Mouse (Mus musculus): ENCODE measurements around the gene Gm12253. TPM values are rescaled to one million over a fixed set of nuclear protein-coding genes. Genes with fewer than 3 reads are reported as not detected.

Gm12253 gene
- not detected in 2 replicates for total RNA-seq (2012; rRNA removed)
- polyA plus RNA-seq (2012; ENCODE audit: insufficient read depth in 1 of 2, insufficient read length in 2 of 2, low read depth in 1 of 2, low replicate concordance in 2 of 2, missing spikeins in 1 of 2) = 100 to 1,000 TPM in 1 of 2 experiments, not detected in 1; 109 TPM

DNA sequence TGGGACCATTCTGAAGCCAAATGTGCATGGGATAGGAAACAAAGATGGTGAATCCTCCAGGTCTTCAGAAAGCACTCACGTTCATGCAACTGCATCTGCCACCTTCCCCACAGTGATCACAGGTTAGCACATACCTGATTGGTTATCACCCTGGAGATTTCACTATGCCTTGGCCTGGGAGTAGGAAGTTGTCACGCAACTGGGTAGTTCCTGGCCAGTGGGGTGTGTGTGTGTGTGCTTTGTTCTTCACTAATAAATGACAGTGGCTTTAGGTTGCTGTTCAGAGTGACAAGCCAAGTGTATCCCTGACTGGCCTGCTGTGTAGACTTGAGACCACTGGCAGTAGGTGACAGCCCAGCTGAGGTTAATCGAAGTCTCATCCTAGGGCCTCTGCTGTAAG, at the start of gene Gm12253:
Gm12253 (plus strand) TSS at position 301 of the 400 bp plus-strand sequence.
- Histone ChIP-seq H3K4me3 (ENCODE audit: control insufficient read depth in 1 of 2, insufficient read depth in 1 of 2, low read depth in 2 of 2, low read length in 2 of 2) (no peak within 1 kb of the TSS), H3K79me2 (ENCODE audit: control insufficient read depth, insufficient read depth, low read length, poor library complexity) (no peaks in the 10 kb centered on the region), H3K36me3 (ENCODE audit: control insufficient read depth in 1 of 2, insufficient read depth in 2 of 2, low read length in 2 of 2) (no peaks in the 10 kb centered on the region), H3K9me3 (replicated peaks; ENCODE audit: insufficient read depth, low read length) (no peaks in the 10 kb centered on the region), H3K27me3 (ENCODE audit: control insufficient read depth in 1 of 2, insufficient read depth in 2 of 2, low read length in 2 of 2) (peaks cover 21 to 30% of the 10 kb centered on the region in 2 experiments), H3K9ac (ENCODE audit: control insufficient read depth, low read depth, low read length, poor library complexity, severe bottlenecking) (no peak within 1 kb of the TSS), H3K27ac (ENCODE audit: control insufficient read depth, low read depth, low read length) (no peak within 1 kb of the TSS), H3K4me1 (ENCODE audit: control insufficient read depth in 1 of 2, insufficient read depth in 2 of 2, low read length in 2 of 2) (no peaks in the 10 kb centered on the region)
- DNase-seq (ENCODE audit: low read depth, low spot score) = no peak
- no peak for TF ChIP-seq MYC (IDR thresholded peaks at IDR 0.05; ENCODE audit: low read depth, low read length)
- TF ChIP-seq POLR2AphosphoS2 (IDR thresholded peaks at IDR 0.05; ENCODE audit: low read length) = no peak
- no peak for TF ChIP-seq SIN3A (IDR thresholded peaks at IDR 0.05; ENCODE audit: low read length)
- TF ChIP-seq NELFE (IDR thresholded peaks at IDR 0.05; ENCODE audit: low read depth, low read length) = no peak
- no peak for TF ChIP-seq EP300 (IDR thresholded peaks at IDR 0.05; ENCODE audit: low read depth in 1 of 2, low read length in 2 of 2)
- TF ChIP-seq GATA1 (IDR thresholded peaks at IDR 0.05; ENCODE audit: low read depth, low read length) = no peak
- TF ChIP-seq ZKSCAN1 (IDR thresholded peaks at IDR 0.05; ENCODE audit: low read depth, low read length) = no peak
- no peak for TF ChIP-seq USF2 (IDR thresholded peaks at IDR 0.05; ENCODE audit: borderline replicate concordance in 1 of 2, insufficient read depth in 1 of 2, low read depth in 1 of 2, low read length in 2 of 2)
- TF ChIP-seq TCF12 (IDR thresholded peaks at IDR 0.05; ENCODE audit: low read depth, low read length) = no peak
- TF ChIP-seq ZC3H11A (IDR thresholded peaks at IDR 0.05; ENCODE audit: low read depth, low read length) = no peak
- TF ChIP-seq KAT2A (conservative IDR thresholded peaks at IDR 0.05; ENCODE audit: low read depth, low read length) = no peak
- TF ChIP-seq TAL1 (IDR thresholded peaks at IDR 0.05; ENCODE audit: low read length) = no peak
- no peak for TF ChIP-seq RCOR1 (IDR thresholded peaks at IDR 0.05; ENCODE audit: low read depth, low read length)
- no peak for TF ChIP-seq HCFC1 (IDR thresholded peaks at IDR 0.05; ENCODE audit: low read depth, low read length)
- TF ChIP-seq BHLHE40 (IDR thresholded peaks at IDR 0.05; ENCODE audit: borderline replicate concordance, low read depth, low read length) = no peak

DNA sequence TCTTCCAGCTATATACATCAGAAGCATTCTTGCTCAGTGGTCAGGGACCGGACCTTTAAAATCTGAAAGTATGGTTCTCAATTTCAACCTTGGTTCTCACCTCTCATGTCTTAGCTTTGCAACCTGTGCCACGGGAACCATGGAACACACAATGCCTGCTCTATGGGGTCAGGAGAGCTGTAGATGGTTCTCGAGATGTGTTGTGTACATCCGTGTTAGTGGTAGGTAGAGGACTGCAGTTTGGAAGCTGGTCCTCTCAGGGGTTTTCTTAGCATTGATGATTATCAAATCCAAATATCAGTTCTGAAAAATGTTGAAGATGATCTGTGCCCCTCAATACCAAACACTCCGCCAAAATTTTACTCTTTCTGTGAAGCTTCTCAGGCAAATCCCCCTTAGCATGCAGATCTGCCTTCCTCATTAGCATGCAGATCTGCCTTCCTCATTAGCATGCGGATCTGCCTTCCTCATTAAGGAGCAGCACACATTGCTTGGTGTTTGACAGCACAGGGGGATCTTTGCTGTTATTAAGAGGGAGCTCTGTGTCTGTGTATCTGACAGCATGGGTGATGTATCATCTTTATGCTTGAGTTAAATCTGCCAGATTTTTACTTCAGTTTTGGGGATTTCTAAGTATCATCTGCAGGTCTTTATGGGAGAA, 32.2 kb upstream of the Gm12253 start:
- TF ChIP-seq ELF1 (IDR thresholded peaks at IDR 0.05; ENCODE audit: low read depth, low read length) (no peak), ZMIZ1 (IDR thresholded peaks at IDR 0.05; ENCODE audit: low read depth, low read length) (no peak), POLR2AphosphoS5 (IDR thresholded peaks at IDR 0.05; ENCODE audit: borderline replicate concordance, low read depth, low read length) (no peak), USF2 (IDR thresholded peaks at IDR 0.05; ENCODE audit: borderline replicate concordance in 1 of 2, insufficient read depth in 1 of 2, low read depth in 1 of 2, low read length in 2 of 2) (no peak), POLR2AphosphoS2 (IDR thresholded peaks at IDR 0.05; ENCODE audit: low read length) (no peak), RCOR1 (IDR thresholded peaks at IDR 0.05; ENCODE audit: low read depth, low read length) (no peak), GABPA (IDR thresholded peaks at IDR 0.05; ENCODE audit: low read depth, low read length) (no peak), CHD1 (IDR thresholded peaks at IDR 0.05; ENCODE audit: low read depth, low read length) (no peak), SIN3A (IDR thresholded peaks at IDR 0.05; ENCODE audit: low read length) (no peak), MYC (IDR thresholded peaks at IDR 0.05; ENCODE audit: low read depth, low read length) (no peak), CHD2 (IDR thresholded peaks at IDR 0.05; ENCODE audit: low read length) (no peak), ETS1 (IDR thresholded peaks at IDR 0.05; ENCODE audit: low read depth, low read length) (no peak)
- no peaks in the 10 kb centered on the region for H3K36me3 ChIP-seq (ENCODE audit: control insufficient read depth in 1 of 2, insufficient read depth in 2 of 2, low read length in 2 of 2)
- DNase-seq (ENCODE audit: low read depth, low spot score) = no peak
- H3K27ac ChIP-seq (ENCODE audit: control insufficient read depth, low read depth, low read length) = no peak overlapping the region
- H3K79me2 ChIP-seq (ENCODE audit: control insufficient read depth, insufficient read depth, low read length, poor library complexity) = no peaks in the 10 kb centered on the region
- H3K9ac ChIP-seq (ENCODE audit: control insufficient read depth, low read depth, low read length, poor library complexity, severe bottlenecking) = no peak overlapping the region
- no peaks in the 10 kb centered on the region for H3K4me1 ChIP-seq (ENCODE audit: control insufficient read depth in 1 of 2, insufficient read depth in 2 of 2, low read length in 2 of 2)
- H3K4me3 ChIP-seq (ENCODE audit: control insufficient read depth in 1 of 2, insufficient read depth in 1 of 2, low read depth in 2 of 2, low read length in 2 of 2) = no peak overlapping the region
- H3K27me3 ChIP-seq (ENCODE audit: control insufficient read depth in 1 of 2, insufficient read depth in 2 of 2, low read length in 2 of 2) = 0 out of 4 replicates have a peak, but pooled peaks cover 0 to 3% of the 10 kb centered on the region in 2 experiments
- no peaks in the 10 kb centered on the region for H3K9me3 ChIP-seq (replicated peaks; ENCODE audit: insufficient read depth, low read length)

All from MEL (cell line).